Mouse (Mus musculus): Measurements from ENCODE around the gene Akap2. TPM values are rescaled to one million over a fixed set of nuclear protein-coding genes. Genes with fewer than 3 reads are reported as not detected.

The Akap2 gene
- polyA plus RNA-seq, 1 experiment from 2014 or later = 10.5 TPM

DNA sequence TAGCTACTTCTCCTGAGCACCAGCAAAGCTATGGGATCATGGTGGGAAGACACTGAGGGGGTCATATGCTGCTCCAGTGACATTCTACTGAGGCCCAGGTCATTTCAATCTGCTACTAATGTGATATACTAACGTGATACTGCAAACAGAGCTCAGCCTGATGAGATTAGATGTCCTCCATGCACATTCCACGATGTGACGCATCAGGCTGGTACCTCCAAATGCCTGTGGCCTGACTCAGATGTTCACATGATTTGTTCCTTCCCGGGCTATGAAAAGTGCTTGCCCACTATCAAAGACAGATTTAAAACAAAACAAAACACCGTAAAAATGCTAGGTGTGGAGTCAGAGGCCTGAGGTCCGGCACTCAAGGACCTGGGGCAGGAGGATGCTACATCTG is 87.4 kb downstream of the Akap2 start:
- 81% methylated on average over 6 of the region's 6 CpGs for WGBS
- H3K9me3 ChIP-seq (replicated peaks; ENCODE audit: control insufficient read depth, low read length, poor library complexity, severe bottlenecking) = no peaks in the 10 kb centered on the region
- no peaks in the 10 kb centered on the region for H3K4me1 ChIP-seq (ENCODE audit: control insufficient read depth, insufficient read depth, low read length)
- H3K36me3 ChIP-seq (ENCODE audit: control insufficient read depth, insufficient read depth, low read length) = no peaks in the 10 kb centered on the region
- no peak overlapping the region for H3K9ac ChIP-seq (ENCODE audit: low read depth, low read length)
- ATAC-seq = no peak
- no peaks in the 10 kb centered on the region for H3K27me3 ChIP-seq (ENCODE audit: control insufficient read depth, insufficient read depth, low read depth, low read length)
- H3K4me2 ChIP-seq (ENCODE audit: low read length) = no peak overlapping the region
- H3K27ac ChIP-seq (ENCODE audit: low read length) = no peak overlapping the region
- no peak overlapping the region for H3K4me3 ChIP-seq (ENCODE audit: low read depth, low read length)

DNA sequence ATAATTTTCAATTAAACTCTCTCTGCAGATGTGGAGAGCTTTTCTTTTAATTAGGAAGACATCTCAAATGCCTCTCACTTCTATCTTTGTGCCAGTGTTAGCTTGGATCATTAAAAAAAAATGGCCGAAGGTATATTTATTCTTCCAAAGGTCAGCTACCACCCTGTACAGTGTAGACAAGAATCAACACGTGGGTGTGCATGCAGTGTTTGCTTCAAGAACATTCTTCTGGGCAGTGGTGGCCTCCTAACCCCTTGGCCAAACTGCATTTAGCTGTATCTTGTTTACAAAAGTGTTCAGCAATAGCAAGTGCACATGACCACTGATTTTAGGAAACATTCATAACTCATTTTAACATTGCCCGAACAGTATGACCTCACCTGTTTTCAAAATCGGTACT is 92.0 kb downstream of the Akap2 start:
- H3K4me3 ChIP-seq (ENCODE audit: low read depth, low read length) = no peak overlapping the region
- H3K27ac ChIP-seq (ENCODE audit: low read length) = no peak overlapping the region
- WGBS = 91% methylated on average over 4 of the region's 4 CpGs
- no peak for ATAC-seq
- H3K27me3 ChIP-seq (ENCODE audit: control insufficient read depth, insufficient read depth, low read depth, low read length) = no peaks in the 10 kb centered on the region
- no peaks in the 10 kb centered on the region for H3K36me3 ChIP-seq (ENCODE audit: control insufficient read depth, insufficient read depth, low read length)
- no peak overlapping the region for H3K9ac ChIP-seq (ENCODE audit: low read depth, low read length)
- no peaks in the 10 kb centered on the region for H3K9me3 ChIP-seq (replicated peaks; ENCODE audit: control insufficient read depth, low read length, poor library complexity, severe bottlenecking)
- H3K4me2 ChIP-seq (ENCODE audit: low read length) = no peak overlapping the region
- H3K4me1 ChIP-seq (ENCODE audit: control insufficient read depth, insufficient read depth, low read length) = no peaks in the 10 kb centered on the region

DNA sequence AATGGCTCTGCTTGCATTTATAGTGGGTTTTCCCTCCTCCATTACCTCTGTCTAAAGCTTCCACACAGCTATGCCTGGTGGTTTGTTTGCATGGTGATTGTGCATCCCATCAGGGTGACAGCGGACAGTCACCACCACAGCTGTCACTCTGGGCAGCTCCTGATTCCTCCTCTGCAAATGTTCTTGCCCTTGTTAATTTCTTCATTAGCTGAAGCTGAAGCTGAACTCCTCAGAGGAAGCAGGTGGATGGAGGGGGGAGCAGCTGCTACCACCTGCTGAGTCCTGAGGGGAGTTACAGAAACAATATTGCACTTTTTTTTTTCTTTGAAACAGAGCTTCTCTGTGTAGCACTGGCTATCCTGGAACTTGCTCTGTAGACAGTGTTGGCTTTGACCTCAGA is 94.6 kb downstream of the Akap2 start:
- Histone ChIP-seq H3K4me3 (ENCODE audit: low read depth, low read length) (no peak overlapping the region), H3K27me3 (ENCODE audit: control insufficient read depth, insufficient read depth, low read depth, low read length) (no peaks in the 10 kb centered on the region), H3K4me1 (ENCODE audit: control insufficient read depth, insufficient read depth, low read length) (no peaks in the 10 kb centered on the region), H3K9ac (ENCODE audit: low read depth, low read length) (no peak overlapping the region), H3K4me2 (ENCODE audit: low read length) (no peak overlapping the region), H3K36me3 (ENCODE audit: control insufficient read depth, insufficient read depth, low read length) (no peaks in the 10 kb centered on the region), H3K27ac (ENCODE audit: low read length) (no peak overlapping the region), H3K9me3 (replicated peaks; ENCODE audit: control insufficient read depth, low read length, poor library complexity, severe bottlenecking) (no peaks in the 10 kb centered on the region)
- ATAC-seq = no peak
- WGBS = 67% methylated on average over 1 of the region's 1 CpGs

DNA sequence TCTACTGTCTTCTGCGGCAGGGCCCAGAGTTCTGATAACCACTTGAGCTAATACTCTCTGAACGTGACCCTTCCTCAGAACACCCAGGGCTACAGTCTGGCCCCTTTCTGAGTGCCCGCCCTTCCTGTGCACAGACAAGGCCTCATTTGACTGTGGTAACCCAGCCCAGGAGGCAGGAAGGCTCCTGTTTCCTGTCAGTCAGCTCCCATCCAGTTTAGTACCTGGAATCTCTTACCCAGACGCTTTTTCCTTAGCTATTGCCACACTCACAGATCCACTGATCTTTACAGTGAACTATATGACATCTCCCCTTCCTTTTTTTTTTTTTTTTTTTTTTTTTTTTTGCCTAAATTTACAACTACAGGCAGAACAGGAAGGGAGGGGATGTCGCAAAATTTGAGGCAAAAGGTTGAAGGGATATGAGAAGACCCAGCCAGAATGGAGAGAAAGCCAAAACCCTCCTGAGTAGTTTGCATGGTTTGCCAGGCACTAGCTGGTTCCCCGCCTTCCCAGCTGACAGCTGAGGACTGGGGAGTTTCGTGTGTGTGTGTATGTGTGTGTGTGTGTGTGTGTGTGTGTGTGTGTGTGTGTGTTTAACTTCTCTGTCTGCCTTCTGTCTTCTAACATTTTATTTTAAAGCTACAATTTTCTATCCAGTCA is 95.6 kb downstream of the Akap2 start:
- no peak overlapping the region for H3K4me2 ChIP-seq (ENCODE audit: low read length)
- no peaks in the 10 kb centered on the region for H3K36me3 ChIP-seq (ENCODE audit: control insufficient read depth, insufficient read depth, low read length)
- H3K4me1 ChIP-seq (ENCODE audit: control insufficient read depth, insufficient read depth, low read length) = no peaks in the 10 kb centered on the region
- 67% methylated on average over 7 of the region's 7 CpGs for WGBS
- H3K27me3 ChIP-seq (ENCODE audit: control insufficient read depth, insufficient read depth, low read depth, low read length) = no peaks in the 10 kb centered on the region
- no peak overlapping the region for H3K9ac ChIP-seq (ENCODE audit: low read depth, low read length)
- H3K27ac ChIP-seq (ENCODE audit: low read length) = no peak overlapping the region
- no peak overlapping the region for H3K4me3 ChIP-seq (ENCODE audit: low read depth, low read length)
- H3K9me3 ChIP-seq (replicated peaks; ENCODE audit: control insufficient read depth, low read length, poor library complexity, severe bottlenecking) = no peaks in the 10 kb centered on the region
- ATAC-seq = no peak

DNA sequence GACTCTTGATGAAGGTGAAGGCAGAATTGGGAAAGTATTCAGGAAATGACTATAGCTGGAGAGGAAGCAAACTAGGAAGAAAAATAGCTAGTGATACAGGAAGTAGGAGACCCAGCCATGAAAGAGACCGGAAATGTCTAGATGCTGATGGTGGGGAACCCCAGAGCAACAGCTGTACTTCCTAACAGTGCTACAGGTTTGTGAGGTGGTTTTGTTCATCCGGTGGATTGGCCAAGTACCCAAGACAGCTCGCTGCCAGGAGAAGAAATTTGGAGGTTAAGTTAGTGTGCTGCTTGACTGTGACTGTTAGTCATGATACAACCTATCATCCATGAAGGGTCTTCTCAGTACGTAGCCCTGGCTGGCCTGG is 96.1 kb downstream of the Akap2 start:
- H3K9me3 ChIP-seq (replicated peaks; ENCODE audit: control insufficient read depth, low read length, poor library complexity, severe bottlenecking) = no peaks in the 10 kb centered on the region
- ATAC-seq = no peak
- WGBS = 92% methylated on average over 4 of the region's 4 CpGs
- H3K27ac ChIP-seq (ENCODE audit: low read length) = no peak overlapping the region
- H3K9ac ChIP-seq (ENCODE audit: low read depth, low read length) = no peak overlapping the region
- H3K4me2 ChIP-seq (ENCODE audit: low read length) = no peak overlapping the region
- H3K4me1 ChIP-seq (ENCODE audit: control insufficient read depth, insufficient read depth, low read length) = no peaks in the 10 kb centered on the region
- no peaks in the 10 kb centered on the region for H3K27me3 ChIP-seq (ENCODE audit: control insufficient read depth, insufficient read depth, low read depth, low read length)
- no peaks in the 10 kb centered on the region for H3K36me3 ChIP-seq (ENCODE audit: control insufficient read depth, insufficient read depth, low read length)
- no peak overlapping the region for H3K4me3 ChIP-seq (ENCODE audit: low read depth, low read length)

DNA sequence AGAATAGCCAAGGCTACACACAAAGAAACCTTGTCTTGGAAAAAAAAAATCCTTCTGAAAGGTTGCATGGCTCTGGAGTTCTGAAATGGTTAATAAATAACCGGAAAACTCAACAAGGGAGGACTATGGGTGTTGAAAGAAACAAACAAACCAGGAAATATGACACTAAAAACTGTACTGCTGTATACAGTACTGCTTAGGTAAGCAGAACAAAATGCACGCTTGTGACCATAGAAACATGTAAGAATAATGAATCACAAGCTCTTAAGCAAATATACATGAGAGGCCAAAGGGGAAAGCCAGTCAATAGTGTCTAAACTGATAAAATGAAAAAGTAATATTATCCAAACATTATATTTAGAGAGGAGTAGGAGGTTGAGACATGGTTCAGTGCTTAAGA is 97.9 kb downstream of the Akap2 start:
- no peaks in the 10 kb centered on the region for H3K9me3 ChIP-seq (replicated peaks; ENCODE audit: control insufficient read depth, low read length, poor library complexity, severe bottlenecking)

DNA sequence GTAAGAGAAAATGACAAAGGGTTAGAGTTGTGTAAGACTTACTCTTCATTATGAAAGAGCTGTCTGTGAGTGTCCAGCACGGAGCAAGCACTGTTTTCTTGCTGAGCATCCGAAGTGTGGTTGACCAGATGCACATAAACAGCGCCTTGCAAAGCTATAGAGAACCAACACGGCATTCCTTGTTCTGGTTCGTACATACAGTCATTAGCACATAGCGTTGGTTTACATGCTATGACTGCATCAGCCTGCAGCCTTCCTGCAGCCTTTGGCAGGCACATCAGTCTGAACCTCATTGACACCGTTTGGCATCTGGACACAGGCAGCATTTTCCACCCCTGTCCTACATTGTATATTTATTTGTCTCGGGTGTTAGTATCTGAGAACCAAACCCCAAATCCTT is 98.7 kb downstream of the Akap2 start:
- Histone ChIP-seq H3K9ac (ENCODE audit: low read depth, low read length) (no peak overlapping the region), H3K36me3 (ENCODE audit: control insufficient read depth, insufficient read depth, low read length) (no peaks in the 10 kb centered on the region), H3K27me3 (ENCODE audit: control insufficient read depth, insufficient read depth, low read depth, low read length) (no peaks in the 10 kb centered on the region), H3K9me3 (replicated peaks; ENCODE audit: control insufficient read depth, low read length, poor library complexity, severe bottlenecking) (no peaks in the 10 kb centered on the region), H3K4me3 (ENCODE audit: low read depth, low read length) (no peak overlapping the region), H3K4me1 (ENCODE audit: control insufficient read depth, insufficient read depth, low read length) (no peaks in the 10 kb centered on the region), H3K27ac (ENCODE audit: low read length) (no peak overlapping the region), H3K4me2 (ENCODE audit: low read length) (no peak overlapping the region)
- no peak for ATAC-seq
- 92% methylated on average over 8 of the region's 8 CpGs for WGBS

More for the DNA sequence above, 97.9 kb downstream of the Akap2 start:
- Histone ChIP-seq H3K36me3 (ENCODE audit: control insufficient read depth, insufficient read depth, low read length) (no peaks in the 10 kb centered on the region), H3K27me3 (ENCODE audit: control insufficient read depth, insufficient read depth, low read depth, low read length) (no peaks in the 10 kb centered on the region), H3K4me2 (ENCODE audit: low read length) (no peak overlapping the region), H3K27ac (ENCODE audit: low read length) (no peak overlapping the region), H3K4me1 (ENCODE audit: control insufficient read depth, insufficient read depth, low read length) (no peaks in the 10 kb centered on the region), H3K9ac (ENCODE audit: low read depth, low read length) (no peak overlapping the region), H3K4me3 (ENCODE audit: low read depth, low read length) (no peak overlapping the region)
- 86% methylated on average over 2 of the region's 2 CpGs for WGBS
- no peak for ATAC-seq

DNA sequence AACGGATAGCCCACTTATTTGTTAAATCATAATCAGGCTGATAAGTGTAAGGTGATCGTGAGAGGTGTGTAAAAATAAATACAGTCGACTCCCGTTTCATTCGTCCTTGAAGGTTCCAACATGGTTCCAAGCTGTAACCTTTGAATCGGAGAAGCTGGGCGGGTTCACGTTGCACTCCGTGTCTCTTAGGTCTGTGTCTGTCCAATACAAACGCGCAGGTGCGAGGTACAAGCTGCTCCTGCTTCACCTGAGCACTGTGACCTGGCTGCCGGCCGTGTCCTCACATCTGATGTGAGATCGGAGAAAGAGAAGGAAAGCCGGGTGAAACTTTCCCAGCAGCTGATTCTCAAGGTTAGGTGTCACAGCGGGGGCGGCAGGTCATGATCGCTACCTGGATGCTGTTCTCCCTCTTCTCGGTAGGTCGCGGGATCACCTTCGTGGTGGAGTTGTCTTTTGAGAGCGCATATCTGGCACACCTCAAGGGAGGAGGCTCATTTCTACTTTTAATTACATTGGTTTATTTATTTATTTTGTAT is 103.5 kb downstream of the Akap2 start:
- no peaks in the 10 kb centered on the region for H3K9me3 ChIP-seq (replicated peaks; ENCODE audit: control insufficient read depth, low read length, poor library complexity, severe bottlenecking)
- H3K27ac ChIP-seq (ENCODE audit: low read length) = no peak overlapping the region
- no peak overlapping the region for H3K4me3 ChIP-seq (ENCODE audit: low read depth, low read length)
- no peak for ATAC-seq
- WGBS = 91% methylated on average over 24 of the region's 24 CpGs
- no peaks in the 10 kb centered on the region for H3K36me3 ChIP-seq (ENCODE audit: control insufficient read depth, insufficient read depth, low read length)
- H3K9ac ChIP-seq (ENCODE audit: low read depth, low read length) = no peak overlapping the region
- H3K4me2 ChIP-seq (ENCODE audit: low read length) = no peak overlapping the region
- H3K4me1 ChIP-seq (ENCODE audit: control insufficient read depth, insufficient read depth, low read length) = peaks cover 20% of the 10 kb centered on the region
- H3K27me3 ChIP-seq (ENCODE audit: control insufficient read depth, insufficient read depth, low read depth, low read length) = no peaks in the 10 kb centered on the region

DNA sequence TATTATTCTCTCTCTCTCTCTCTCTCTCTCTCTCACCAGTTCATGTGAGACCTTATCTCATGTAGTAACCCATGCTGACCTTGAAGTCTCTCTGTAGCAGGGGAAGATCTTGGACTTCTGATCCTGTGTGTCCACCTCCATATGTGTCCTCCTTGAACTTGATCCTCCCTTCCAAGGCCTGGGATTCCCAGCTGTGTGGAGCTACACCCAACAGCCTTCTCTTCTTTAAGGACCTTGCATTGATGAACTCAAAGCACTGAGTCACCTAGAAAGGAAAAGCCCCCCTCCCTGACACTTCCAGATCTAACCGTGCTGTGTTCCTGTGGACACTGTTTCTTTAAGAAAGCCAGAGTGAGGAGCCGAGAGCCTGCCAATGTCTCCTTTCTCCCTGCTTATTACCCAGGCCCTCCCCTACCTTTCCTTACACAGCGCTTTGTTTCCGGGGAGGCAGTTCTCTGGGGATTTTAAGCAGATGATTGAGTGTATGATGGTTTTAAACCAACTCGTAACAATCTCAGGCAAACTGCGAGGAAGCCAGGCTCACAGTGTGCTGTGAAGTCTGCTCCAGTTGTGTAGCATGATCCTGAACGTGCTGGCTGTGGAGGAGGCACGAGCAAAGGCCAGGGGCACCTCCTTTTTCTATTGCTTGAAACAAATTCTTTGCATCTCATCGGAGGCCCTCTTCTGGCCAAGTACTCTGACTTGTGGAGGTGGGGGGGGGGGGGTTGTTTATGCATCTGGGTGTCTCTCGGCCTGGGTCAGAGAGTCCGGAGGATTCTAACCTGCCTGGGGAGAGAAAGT is 104.3 kb downstream of the Akap2 start:
- H3K4me1 ChIP-seq (ENCODE audit: control insufficient read depth, insufficient read depth, low read length) = peaks cover 20% of the 10 kb centered on the region
- WGBS = 7% methylated on average over 11 of the region's 11 CpGs
- H3K9ac ChIP-seq (ENCODE audit: low read depth, low read length) = peak overlapping the region; percentile 37; the same call in 1 of the 2 replicates
- H3K27ac ChIP-seq (ENCODE audit: low read length) = peak overlapping the region; percentile 66
- peak; percentile 79 for ATAC-seq
- no peaks in the 10 kb centered on the region for H3K36me3 ChIP-seq (ENCODE audit: control insufficient read depth, insufficient read depth, low read length)
- H3K27me3 ChIP-seq (ENCODE audit: control insufficient read depth, insufficient read depth, low read depth, low read length) = no peaks in the 10 kb centered on the region
- H3K4me2 ChIP-seq (ENCODE audit: low read length) = peak overlapping the region; percentile 40
- H3K9me3 ChIP-seq (replicated peaks; ENCODE audit: control insufficient read depth, low read length, poor library complexity, severe bottlenecking) = no peaks in the 10 kb centered on the region
- H3K4me3 ChIP-seq (ENCODE audit: low read depth, low read length) = peak overlapping the region; percentile 21; the same call in 1 of the 2 replicates
